Mouse (Mus musculus): ENCODE results near the gene Uhrf1. TPM values are rescaled to one million over a fixed set of nuclear protein-coding genes. Genes with fewer than 3 reads are reported as not detected.

Gene Uhrf1
- total and polyA plus RNA-seq, 2 experiments from 2014 or later: 18.8 to 31.4 TPM

- Histone ChIP-seq H3K27ac (no peak overlapping the region), H3K9ac (replicated peaks; ENCODE audit: low read length) (no peak overlapping the region), H3K27me3 (ENCODE audit: insufficient read depth, low read length) (no peaks in the 10 kb centered on the region), H3K9me3 (ENCODE audit: low read length) (no peaks in the 10 kb centered on the region), H3K4me2 (ENCODE audit: low read depth, low read length) (no peak overlapping the region), H3K4me3 (ENCODE audit: low read length) (no peak overlapping the region), H3K36me3 (ENCODE audit: insufficient read depth, low read length) (peaks cover 14% of the 10 kb centered on the region), H3K4me1 (ENCODE audit: insufficient read depth, low read length) (peaks cover 25% of the 10 kb centered on the region)
- ATAC-seq (no peak), DNase-seq (ENCODE audit: low spot score) (no peak)
- no peak for TF ChIP-seq CTCF (IDR thresholded peaks at IDR 0.05; ENCODE audit: low read depth)
- WGBS: 82% methylated on average over 3 of the region's 3 CpGs
These were observed 67.0 kb downstream of the Uhrf1 start for GRCm38 (mm10) chr17:56370090-56370489.

- no peak for ATAC-seq
These were observed 68.0 kb downstream of the Uhrf1 start for GRCm38 (mm10) chr17:56371029-56371660.

GRCm38 (mm10) chr17:56372109-56372508 lies 69.0 kb downstream of the Uhrf1 start:
- Histone ChIP-seq H3K4me3 (ENCODE audit: low read length) (no peak overlapping the region), H3K27ac (no peak overlapping the region), H3K27me3 (ENCODE audit: insufficient read depth, low read length) (no peaks in the 10 kb centered on the region), H3K4me1 (ENCODE audit: insufficient read depth, low read length) (peaks cover 18% of the 10 kb centered on the region), H3K36me3 (ENCODE audit: insufficient read depth, low read length) (peaks cover 28% of the 10 kb centered on the region), H3K9ac (replicated peaks; ENCODE audit: low read length) (no peak overlapping the region), H3K9me3 (ENCODE audit: low read length) (no peaks in the 10 kb centered on the region), H3K4me2 (ENCODE audit: low read depth, low read length) (no peak overlapping the region)
- DNase-seq (ENCODE audit: low spot score): no peak
- no peak for ATAC-seq
- 60% methylated on average over 4 of the region's 4 CpGs for WGBS
- peak; percentile 37; the same call in 1 of the 2 replicates for TF ChIP-seq CTCF (IDR thresholded peaks at IDR 0.05; ENCODE audit: low read depth)

More at GRCm38 (mm10) chr17:56371029-56371660, 68.0 kb downstream of the Uhrf1 start:
- H3K4me3 ChIP-seq (ENCODE audit: low read length): no peak overlapping the region
- H3K9ac ChIP-seq (replicated peaks; ENCODE audit: low read length): no peak overlapping the region
- no peaks in the 10 kb centered on the region for H3K27me3 ChIP-seq (ENCODE audit: insufficient read depth, low read length)
- no peak overlapping the region for H3K27ac ChIP-seq
- H3K4me1 ChIP-seq (ENCODE audit: insufficient read depth, low read length): peaks cover 25% of the 10 kb centered on the region
- no peak for DNase-seq (ENCODE audit: low spot score)
- WGBS: 65% methylated on average over 15 of the region's 15 CpGs
- H3K9me3 ChIP-seq (ENCODE audit: low read length): no peaks in the 10 kb centered on the region
- H3K36me3 ChIP-seq (ENCODE audit: insufficient read depth, low read length): peaks cover 19% of the 10 kb centered on the region
- H3K4me2 ChIP-seq (ENCODE audit: low read depth, low read length): no peak overlapping the region
- no peak for TF ChIP-seq CTCF (IDR thresholded peaks at IDR 0.05; ENCODE audit: low read depth)

Other genes with a start within 250 kb of the Uhrf1 start
- 92.0 and 111 TPM in 2 replicates for gene Ubxn6, start 228.3 kb upstream of the Uhrf1 start, total RNA-seq (2014; rRNA removed)
- 75.2 and 77.7 TPM in 2 replicates for gene Ubxn6, start 228.3 kb upstream of the Uhrf1 start, polyA plus RNA-seq (2015; fragmentation: Nextera tagmentation; extraction: Ambion mirVana)
- 57.5 and 70.0 TPM in 2 replicates for gene Hdgfl2, start 223.7 kb upstream of the Uhrf1 start, total RNA-seq (2014; rRNA removed)
- 109 and 119 TPM in 2 replicates for gene Hdgfl2, start 223.7 kb upstream of the Uhrf1 start, polyA plus RNA-seq (2015; fragmentation: Nextera tagmentation; extraction: Ambion mirVana)
- gene Plin4, start 193.5 kb upstream of the Uhrf1 start, total RNA-seq (2014; rRNA removed): 0.61 and 0.99 TPM in 2 replicates
- 0.08 and 0.11 TPM in 2 replicates for gene Plin4, start 193.5 kb upstream of the Uhrf1 start, polyA plus RNA-seq (2015; fragmentation: Nextera tagmentation; extraction: Ambion mirVana)
- gene Plin5, start 185.7 kb upstream of the Uhrf1 start, total RNA-seq (2014; rRNA removed): 2.2 and 3.3 TPM in 2 replicates
- gene Plin5, start 185.7 kb upstream of the Uhrf1 start, polyA plus RNA-seq (2015; fragmentation: Nextera tagmentation; extraction: Ambion mirVana): 4.1 and 4.4 TPM in 2 replicates
- 0.21 TPM in 1 of 2 replicates, not detected in the other for gene Lrg1, start 181.3 kb upstream of the Uhrf1 start, total RNA-seq (2014; rRNA removed)
- gene Lrg1, start 181.3 kb upstream of the Uhrf1 start, polyA plus RNA-seq (2015; fragmentation: Nextera tagmentation; extraction: Ambion mirVana): 0.90 and 0.95 TPM in 2 replicates
- gene Sema6b, start 163.0 kb upstream of the Uhrf1 start, total RNA-seq (2014; rRNA removed): 91.6 and 97.5 TPM in 2 replicates
- 12.9 and 13.2 TPM in 2 replicates for gene Sema6b, start 163.0 kb upstream of the Uhrf1 start, polyA plus RNA-seq (2015; fragmentation: Nextera tagmentation; extraction: Ambion mirVana)
- gene Tnfaip8l1, start 140.8 kb upstream of the Uhrf1 start, total RNA-seq (2014; rRNA removed): 14.4 and 17.8 TPM in 2 replicates
- gene Tnfaip8l1, start 140.8 kb upstream of the Uhrf1 start, polyA plus RNA-seq (2015; fragmentation: Nextera tagmentation; extraction: Ambion mirVana): 6.9 and 7.1 TPM in 2 replicates
- 58.1 and 59.0 TPM in 2 replicates for gene Mydgf, start 119.4 kb upstream of the Uhrf1 start, total RNA-seq (2014; rRNA removed)
- gene Mydgf, start 119.4 kb upstream of the Uhrf1 start, polyA plus RNA-seq (2015; fragmentation: Nextera tagmentation; extraction: Ambion mirVana): 86.6 and 86.9 TPM in 2 replicates
- 30.3 and 31.3 TPM in 2 replicates for gene Dpp9, start 84.4 kb upstream of the Uhrf1 start, total RNA-seq (2014; rRNA removed)
- 18.9 and 19.0 TPM in 2 replicates for gene Dpp9, start 84.4 kb upstream of the Uhrf1 start, polyA plus RNA-seq (2015; fragmentation: Nextera tagmentation; extraction: Ambion mirVana)
- gene Fem1a, start 46.5 kb upstream of the Uhrf1 start, total RNA-seq (2014; rRNA removed): 47.0 and 49.2 TPM in 2 replicates
- gene Fem1a, start 46.5 kb upstream of the Uhrf1 start, polyA plus RNA-seq (2015; fragmentation: Nextera tagmentation; extraction: Ambion mirVana): 15.1 and 15.7 TPM in 2 replicates
- 3.1 and 3.4 TPM in 2 replicates for gene Ticam1, start 26.5 kb upstream of the Uhrf1 start, total RNA-seq (2014; rRNA removed)
- gene Ticam1, start 26.5 kb upstream of the Uhrf1 start, polyA plus RNA-seq (2015; fragmentation: Nextera tagmentation; extraction: Ambion mirVana): 1.2 and 1.3 TPM in 2 replicates
- 12.4 and 13.9 TPM in 2 replicates for gene Plin3, start 10.4 kb upstream of the Uhrf1 start, total RNA-seq (2014; rRNA removed)
- 16.0 and 17.0 TPM in 2 replicates for gene Plin3, start 10.4 kb upstream of the Uhrf1 start, polyA plus RNA-seq (2015; fragmentation: Nextera tagmentation; extraction: Ambion mirVana)
- gene Arrdc5, start 3.0 kb upstream of the Uhrf1 start, total RNA-seq (2014; rRNA removed): not detected in 2 replicates
- not detected in 2 replicates for gene Arrdc5, start 3.0 kb upstream of the Uhrf1 start, polyA plus RNA-seq (2015; fragmentation: Nextera tagmentation; extraction: Ambion mirVana)
- 137 and 144 TPM in 2 replicates for gene Kdm4b, start 22.7 kb downstream of the Uhrf1 start, total RNA-seq (2014; rRNA removed)
- gene Kdm4b, start 22.7 kb downstream of the Uhrf1 start, polyA plus RNA-seq (2015; fragmentation: Nextera tagmentation; extraction: Ambion mirVana): 42.5 and 42.6 TPM in 2 replicates
- gene Ptprs, start 173.2 kb downstream of the Uhrf1 start, total RNA-seq (2014; rRNA removed): 869 and 913 TPM in 2 replicates
- 196 and 198 TPM in 2 replicates for gene Ptprs, start 173.2 kb downstream of the Uhrf1 start, polyA plus RNA-seq (2015; fragmentation: Nextera tagmentation; extraction: Ambion mirVana)
- not detected in 2 replicates for gene Znrf4, start 209.1 kb downstream of the Uhrf1 start, total RNA-seq (2014; rRNA removed)
- not detected in 2 replicates for gene Znrf4, start 209.1 kb downstream of the Uhrf1 start, polyA plus RNA-seq (2015; fragmentation: Nextera tagmentation; extraction: Ambion mirVana)

Measured in hindbrain, postnatal 0 days (tissue).